Mouse (Mus musculus) CH12.LX (cell line): ENCODE measurements around the gene Olfr6.

Experiments used
- BHLHE40 ChIP-seq: IDR thresholded peaks from 2 replicates; pipeline ENCODE4 v1.6.1; 2011; ENCODE audit warnings: mild to moderate bottlenecking, low read depth, low read length, improper control_type of control experiment
- TBP ChIP-seq: conservative IDR thresholded peaks from 2 replicates; pipeline ENCODE4 v1.6.1; 2011; ENCODE audit warnings: low read depth, low read length, improper control_type of control experiment

DNA sequence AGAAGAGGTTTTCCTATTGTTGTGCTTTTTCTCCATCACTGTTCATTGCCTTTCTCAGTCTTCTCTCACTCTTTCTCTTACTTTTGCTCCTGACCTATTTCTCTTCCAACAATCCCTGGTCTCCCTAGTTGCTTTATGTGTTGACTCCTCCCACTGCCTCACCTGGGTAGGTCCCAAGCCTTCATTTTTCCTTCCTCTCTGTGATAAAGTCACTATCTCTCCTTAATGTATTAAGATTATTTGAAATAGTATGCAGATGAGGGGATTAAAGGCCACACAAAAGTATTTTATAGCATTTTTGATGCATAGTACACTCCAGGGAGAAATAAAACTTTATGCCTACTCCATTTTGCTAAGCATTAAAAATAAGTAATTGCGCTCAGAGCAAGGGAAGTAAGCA, at the start of gene Olfr6:
- TF ChIP-seq BHLHE40, result no peak
- no peak for TF ChIP-seq TBP
